Mouse (Mus musculus): ENCODE data around the gene Nlgn2. TPM values are rescaled to one million over a fixed set of nuclear protein-coding genes. Genes with fewer than 3 reads are reported as not detected.
"Not testable (repeated sequence)": the region's sequence is repeated elsewhere in the genome, so short reads cannot be mapped to it uniquely, and the experiment has no call there.

Gene Nlgn2
- total and polyA plus RNA-seq, 3 experiments, result 20.3 to 43.3 (median 29.8) TPM

DNA sequence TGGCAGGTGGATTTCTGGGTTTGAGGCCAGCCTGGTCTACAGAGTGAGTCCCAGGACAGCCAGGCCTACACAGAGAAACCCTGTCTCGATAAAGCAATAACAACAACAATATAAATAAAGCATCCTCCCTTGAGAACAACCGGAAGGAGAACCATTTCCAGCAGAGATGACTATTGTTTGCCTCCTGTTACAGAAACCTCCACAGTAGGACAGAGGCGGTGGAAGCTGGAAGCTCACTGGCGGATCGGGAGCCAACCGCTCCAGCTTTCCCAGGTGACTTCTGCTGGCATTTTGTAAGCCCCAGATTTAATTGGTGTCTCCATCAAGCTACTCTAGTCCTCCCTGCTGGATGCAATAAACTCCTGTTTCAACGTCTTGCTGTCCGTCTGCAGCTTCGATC, 28.0 kb upstream of the Nlgn2 start:
- Histone ChIP-seq H3K4me3 (ENCODE audit: control insufficient read depth in 1 of 2, insufficient read depth in 1 of 2, low read depth in 2 of 2, low read length in 2 of 2) (no peak overlapping the region), H3K9me3 (replicated peaks; ENCODE audit: insufficient read depth, low read length) (no peaks in the 10 kb centered on the region), H3K36me3 (ENCODE audit: control insufficient read depth in 1 of 2, insufficient read depth in 2 of 2, low read length in 2 of 2) (peaks cover 0 to 4% of the 10 kb centered on the region in 2 experiments; a peak in 1 of 4 replicates), H3K27ac (ENCODE audit: control insufficient read depth, low read depth, low read length) (no peak overlapping the region), H3K9ac (ENCODE audit: control insufficient read depth, low read depth, low read length, poor library complexity, severe bottlenecking) (no peak overlapping the region), H3K27me3 (ENCODE audit: control insufficient read depth in 1 of 2, insufficient read depth in 2 of 2, low read length in 2 of 2) (no peaks in the 10 kb centered on the region; a peak in 1 of 4 replicates), H3K79me2 (ENCODE audit: control insufficient read depth, insufficient read depth, low read length, poor library complexity) (no peaks in the 10 kb centered on the region), H3K4me1 (ENCODE audit: control insufficient read depth in 1 of 2, insufficient read depth in 2 of 2, low read length in 2 of 2) (peaks cover 2 to 17% of the 10 kb centered on the region in 2 experiments)
- TF ChIP-seq MAFK (IDR thresholded peaks at IDR 0.05; ENCODE audit: borderline replicate concordance, low read depth, low read length), result no peak
- TF ChIP-seq GABPA (IDR thresholded peaks at IDR 0.05; ENCODE audit: low read depth, low read length), result no peak
- TF ChIP-seq USF2 (IDR thresholded peaks at IDR 0.05; ENCODE audit: borderline replicate concordance in 1 of 2, insufficient read depth in 1 of 2, low read depth in 1 of 2, low read length in 2 of 2), result no peak
- TF ChIP-seq USF1 (IDR thresholded peaks at IDR 0.05; ENCODE audit: low read depth, low read length), result no peak
- no peak for TF ChIP-seq UBTF (IDR thresholded peaks at IDR 0.05; ENCODE audit: borderline replicate concordance, insufficient read depth, low read depth, low read length)
- DNase-seq (ENCODE audit: low read depth, low spot score), result no peak

DNA sequence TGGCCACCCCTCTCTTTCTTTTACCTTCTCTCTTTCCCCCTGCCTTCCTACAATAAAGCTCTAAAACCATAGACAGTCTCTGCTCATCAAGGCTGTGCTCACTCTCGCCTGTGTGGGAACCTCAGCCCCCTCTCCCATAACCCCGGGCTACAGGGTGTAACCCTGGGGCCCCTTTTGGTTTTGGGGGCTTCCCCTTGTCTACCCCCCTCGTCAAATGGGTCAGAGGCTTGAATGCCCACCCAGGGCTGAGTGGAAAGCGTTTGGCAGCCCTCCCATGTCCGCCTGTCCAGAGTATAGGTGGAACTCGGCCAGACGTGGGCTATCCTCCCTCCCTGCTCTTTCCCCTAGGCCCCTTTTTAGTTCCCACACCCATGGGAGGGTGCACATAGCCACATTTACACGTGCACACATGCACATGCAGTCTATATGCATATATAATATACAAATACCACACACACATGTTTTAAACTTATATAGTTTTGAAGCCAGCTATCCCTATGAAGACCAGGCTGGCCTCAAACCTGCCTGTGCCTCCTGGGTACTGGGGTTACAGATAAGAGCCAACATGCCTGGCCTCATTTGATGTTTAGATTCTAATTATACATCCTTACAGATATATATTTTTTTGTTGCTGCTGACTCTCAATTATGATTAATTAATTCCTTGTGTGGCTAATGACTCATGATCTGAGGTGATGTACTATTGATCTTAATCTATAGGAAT, 26.7 kb upstream of the Nlgn2 start:
- H3K27ac ChIP-seq (ENCODE audit: control insufficient read depth, low read depth, low read length), result no peak overlapping the region
- H3K9ac ChIP-seq (ENCODE audit: control insufficient read depth, low read depth, low read length, poor library complexity, severe bottlenecking), result no peak overlapping the region
- H3K27me3 ChIP-seq (ENCODE audit: control insufficient read depth in 1 of 2, insufficient read depth in 2 of 2, low read length in 2 of 2), result no peaks in the 10 kb centered on the region
- no peaks in the 10 kb centered on the region for H3K79me2 ChIP-seq (ENCODE audit: control insufficient read depth, insufficient read depth, low read length, poor library complexity)
- H3K4me3 ChIP-seq (ENCODE audit: control insufficient read depth in 1 of 2, insufficient read depth in 1 of 2, low read depth in 2 of 2, low read length in 2 of 2), result no peak overlapping the region
- peaks cover 2 to 17% of the 10 kb centered on the region in 2 experiments for H3K4me1 ChIP-seq (ENCODE audit: control insufficient read depth in 1 of 2, insufficient read depth in 2 of 2, low read length in 2 of 2)
- no peak for DNase-seq (ENCODE audit: low read depth, low spot score)
- peaks cover 0 to 4% of the 10 kb centered on the region in 2 experiments; a peak in 1 of 4 replicates for H3K36me3 ChIP-seq (ENCODE audit: control insufficient read depth in 1 of 2, insufficient read depth in 2 of 2, low read length in 2 of 2)
- no peak for TF ChIP-seq POLR2AphosphoS2 (IDR thresholded peaks at IDR 0.05; ENCODE audit: low read length)
- TF ChIP-seq NRF1 (IDR thresholded peaks at IDR 0.05; ENCODE audit: insufficient read depth, low read depth, low read length, poor library complexity, severe bottlenecking), result no peak
- TF ChIP-seq GATA1 (IDR thresholded peaks at IDR 0.05; ENCODE audit: low read depth, low read length), result 0 out of 2 replicates have a peak, but pooled peaks have one; percentile 17
- H3K9me3 ChIP-seq (replicated peaks; ENCODE audit: insufficient read depth, low read length), result no peaks in the 10 kb centered on the region

DNA sequence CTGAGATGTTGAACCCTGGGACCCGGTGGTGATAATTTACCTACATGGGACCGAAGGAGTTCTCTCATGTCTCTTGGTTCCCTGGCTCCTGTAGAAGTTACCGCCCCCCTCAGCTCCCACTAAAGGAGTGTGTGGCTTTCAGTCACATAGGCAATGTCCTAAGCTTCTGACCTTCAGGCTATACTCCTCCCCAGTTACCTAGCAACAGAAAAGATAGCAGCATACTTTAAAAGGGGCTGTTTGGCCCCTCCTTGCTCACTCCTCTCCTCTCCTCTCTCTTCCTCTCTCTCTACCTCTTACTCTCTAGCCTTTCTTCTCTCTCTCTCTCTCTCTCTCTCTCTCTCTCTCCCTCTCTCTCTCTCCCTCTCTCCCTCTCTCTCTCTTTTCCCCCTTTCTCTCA, 26.1 kb upstream of the Nlgn2 start:
- H3K36me3 ChIP-seq (ENCODE audit: control insufficient read depth in 1 of 2, insufficient read depth in 2 of 2, low read length in 2 of 2); H3K4me3 ChIP-seq (ENCODE audit: control insufficient read depth in 1 of 2, insufficient read depth in 1 of 2, low read depth in 2 of 2, low read length in 2 of 2); H3K27me3 ChIP-seq (ENCODE audit: control insufficient read depth in 1 of 2, insufficient read depth in 2 of 2, low read length in 2 of 2); DNase-seq (ENCODE audit: low read depth, low spot score); H3K27ac ChIP-seq (ENCODE audit: control insufficient read depth, low read depth, low read length); H3K79me2 ChIP-seq (ENCODE audit: control insufficient read depth, insufficient read depth, low read length, poor library complexity); H3K9me3 ChIP-seq (replicated peaks; ENCODE audit: insufficient read depth, low read length); H3K9ac ChIP-seq (ENCODE audit: control insufficient read depth, low read depth, low read length, poor library complexity, severe bottlenecking): not testable (repeated sequence)
- H3K4me1 ChIP-seq (ENCODE audit: control insufficient read depth in 1 of 2, insufficient read depth in 2 of 2, low read length in 2 of 2), result peaks cover 2 to 17% of the 10 kb centered on the region in 2 experiments
